Mouse (Mus musculus): ENCODE results near the gene Sfxn3.

Sfxn3 gene

GRCm38 (mm10) chr19:45081841-45082550 lies 34.7 kb downstream of the Sfxn3 start:
- ChIA-PET CTCF (interaction anchor here (0.5 to 2.1 kb wide), 30 partner anchors 11 to 256 kb away, joined by 3 to 12 read pairs (median 4); partner anchors contain the start of gene Sfxn3 (in 1 of the 4)), POLR2A (interaction anchor here in 1 of 4 experiments (0.8 kb wide), 1 partner anchor 16 kb away, joined by 3 read pairs; no protein-coding TSS in a partner anchor)

- ChIA-PET POLR2A (interaction anchor here (0.5 to 2.4 kb wide), 18 partner anchors 9 to 784 kb away, joined by 3 to 19 read pairs (median 4); partner anchors contain the start of genes Kazald1 (in 3 of the 4) and Sfxn3 (in 1 of the 4)), CTCF (interaction anchor here (0.6 to 2.1 kb wide), 29 partner anchors 10 to 1149 kb away, joined by 3 to 16 read pairs (median 4); partner anchors contain the start of genes Kazald1 (in 1 of the 4) and Sfxn3 (in 1 of the 4))
Observed at GRCm38 (mm10) chr19:45097868-45098267, 50.6 kb downstream of the Sfxn3 start.

- ChIA-PET POLR2A (interaction anchor here in 2 of 4 experiments (0.9 to 1.5 kb wide), 5 partner anchors 15 to 53 kb away, joined by 3 to 4 read pairs (median 3); partner anchors contain the start of genes Kazald1 (in 1 of the 2) and Sfxn3 (in 1 of the 2)), CTCF (interaction anchor here (0.5 to 2.1 kb wide), 22 partner anchors 9 to 451 kb away, joined by 3 to 11 read pairs (median 4); partner anchors contain the start of gene Kazald1 (in 1 of the 4))
Observed at GRCm38 (mm10) chr19:45100486-45101270, 53.4 kb downstream of the Sfxn3 start.

DNA sequence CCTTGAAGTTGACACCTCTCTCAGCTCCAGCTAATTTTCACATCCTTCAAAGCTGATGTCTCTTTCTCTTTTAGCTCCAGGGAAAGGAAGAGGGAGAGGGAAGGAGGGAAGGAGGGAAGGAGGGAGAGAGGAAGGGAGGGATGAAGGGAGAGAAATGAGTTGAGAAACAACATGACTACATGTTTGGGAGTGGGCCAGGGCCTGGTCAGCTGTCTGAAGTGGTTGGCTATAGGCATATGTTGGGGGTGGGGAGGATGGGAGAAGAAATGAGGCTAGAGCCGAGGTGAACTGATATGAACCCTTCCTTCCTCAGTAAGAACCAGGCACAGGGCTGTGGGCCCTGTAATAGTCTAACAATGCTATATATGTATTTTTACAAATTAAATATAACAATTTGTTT lies 58.3 kb downstream of the Sfxn3 start:
- CTCF ChIA-PET, result interaction anchor here in 3 of 4 experiments (0.7 to 1.7 kb wide), 9 partner anchors 10 to 75 kb away, joined by 3 to 8 read pairs (median 3); no protein-coding TSS in a partner anchor
- POLR2A ChIA-PET, result interaction anchor here in 2 of 4 experiments (0.7 to 1.2 kb wide), 3 partner anchors 8 to 30 kb away, joined by 3 read pairs; partner anchors contain the start of gene Kazald1 (in 1 of the 2)

All from embryonic stem cell, embryonic (primary cell).